Mouse (Mus musculus): ENCODE data around the gene Nfib. TPM values are rescaled to one million over a fixed set of nuclear protein-coding genes. Genes with fewer than 3 reads are reported as not detected.

Gene Nfib
- polyA plus RNA-seq, 1 experiment from 2014 or later, result 31.8 TPM

- H3K9ac ChIP-seq (ENCODE audit: low read length), result no peak overlapping the region
- no peaks in the 10 kb centered on the region for H3K36me3 ChIP-seq (ENCODE audit: control insufficient read depth, insufficient read depth, low read length)
- no peak overlapping the region for H3K4me3 ChIP-seq (ENCODE audit: low read depth, low read length)
- ATAC-seq (ENCODE audit: insufficient number of reproducible peaks, low FRiP score, low TSS enrichment, low read depth), result no peak
- no peak overlapping the region for H3K4me2 ChIP-seq (ENCODE audit: low read depth, severe bottlenecking)
- peaks cover 5% of the 10 kb centered on the region; the same call in 1 of the 2 replicates for H3K4me1 ChIP-seq (ENCODE audit: control insufficient read depth, insufficient read depth, low read length)
- no peaks in the 10 kb centered on the region for H3K27me3 ChIP-seq (ENCODE audit: control insufficient read depth, insufficient read depth, low read length)
- 91% methylated on average over 4 of the region's 4 CpGs for WGBS
- no peaks in the 10 kb centered on the region for H3K9me3 ChIP-seq (ENCODE audit: control insufficient read depth, low read length)
- DNase-seq (ENCODE audit: low spot score), result no peak
- H3K27ac ChIP-seq (replicated peaks; ENCODE audit: low read depth, low read length), result no peak overlapping the region
These were observed 250.6 kb downstream of the Nfib start for GRCm38 (mm10) chr4:82454989-82455388.

- H3K4me1 ChIP-seq (ENCODE audit: control insufficient read depth, insufficient read depth, low read length), result peaks cover 5% of the 10 kb centered on the region; the same call in 1 of the 2 replicates
- DNase-seq (ENCODE audit: low spot score) (no peak), ATAC-seq (ENCODE audit: insufficient number of reproducible peaks, low FRiP score, low TSS enrichment, low read depth) (no peak)
- no peak overlapping the region for H3K4me3 ChIP-seq (ENCODE audit: low read depth, low read length)
- no peak overlapping the region for H3K27ac ChIP-seq (replicated peaks; ENCODE audit: low read depth, low read length)
- no peak overlapping the region for H3K9ac ChIP-seq (ENCODE audit: low read length)
- no peaks in the 10 kb centered on the region for H3K9me3 ChIP-seq (ENCODE audit: control insufficient read depth, low read length)
- no peaks in the 10 kb centered on the region for H3K27me3 ChIP-seq (ENCODE audit: control insufficient read depth, insufficient read depth, low read length)
- no peak overlapping the region for H3K4me2 ChIP-seq (ENCODE audit: low read depth, severe bottlenecking)
- no peaks in the 10 kb centered on the region for H3K36me3 ChIP-seq (ENCODE audit: control insufficient read depth, insufficient read depth, low read length)
These were observed 252.2 kb downstream of the Nfib start for GRCm38 (mm10) chr4:82453341-82453740.

DNA sequence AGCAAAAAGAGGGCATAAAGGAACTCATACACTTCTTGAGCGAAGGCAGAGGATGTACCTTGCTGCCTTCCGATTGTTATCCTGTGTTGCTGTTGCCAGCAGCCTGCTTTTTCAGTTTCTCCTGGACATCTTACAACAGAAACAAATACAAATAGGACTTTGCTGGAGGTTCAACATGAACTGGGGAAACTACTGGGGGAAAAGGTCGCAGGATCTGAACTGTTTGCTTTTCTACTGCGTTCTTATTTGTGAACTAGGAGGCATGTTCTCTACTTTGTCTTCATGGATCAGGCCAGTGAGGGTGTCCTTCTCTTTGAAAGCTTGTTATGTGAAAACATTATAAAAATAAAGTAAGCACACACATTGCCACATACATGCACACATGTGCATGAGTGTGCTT, 252.6 kb downstream of the Nfib start:
- Histone ChIP-seq H3K27ac (replicated peaks; ENCODE audit: low read depth, low read length) (no peak overlapping the region), H3K27me3 (ENCODE audit: control insufficient read depth, insufficient read depth, low read length) (no peaks in the 10 kb centered on the region), H3K4me1 (ENCODE audit: control insufficient read depth, insufficient read depth, low read length) (peaks cover 5% of the 10 kb centered on the region; the same call in 1 of the 2 replicates), H3K4me3 (ENCODE audit: low read depth, low read length) (no peak overlapping the region), H3K9me3 (ENCODE audit: control insufficient read depth, low read length) (no peaks in the 10 kb centered on the region), H3K4me2 (ENCODE audit: low read depth, severe bottlenecking) (no peak overlapping the region), H3K9ac (ENCODE audit: low read length) (no peak overlapping the region), H3K36me3 (ENCODE audit: control insufficient read depth, insufficient read depth, low read length) (no peaks in the 10 kb centered on the region)
- ATAC-seq (ENCODE audit: insufficient number of reproducible peaks, low FRiP score, low TSS enrichment, low read depth), result no peak
- no peak for DNase-seq (ENCODE audit: low spot score)
- 88% methylated on average over 4 of the region's 4 CpGs for WGBS

- Histone ChIP-seq H3K4me1 (ENCODE audit: control insufficient read depth, insufficient read depth, low read length) (peaks cover 4% of the 10 kb centered on the region; the same call in 1 of the 2 replicates), H3K9ac (ENCODE audit: low read length) (no peak overlapping the region), H3K9me3 (ENCODE audit: control insufficient read depth, low read length) (no peaks in the 10 kb centered on the region), H3K36me3 (ENCODE audit: control insufficient read depth, insufficient read depth, low read length) (no peaks in the 10 kb centered on the region), H3K27me3 (ENCODE audit: control insufficient read depth, insufficient read depth, low read length) (no peaks in the 10 kb centered on the region), H3K4me3 (ENCODE audit: low read depth, low read length) (no peak overlapping the region), H3K27ac (replicated peaks; ENCODE audit: low read depth, low read length) (no peak overlapping the region), H3K4me2 (ENCODE audit: low read depth, severe bottlenecking) (no peak overlapping the region)
- DNase-seq (ENCODE audit: low spot score) (no peak), ATAC-seq (ENCODE audit: insufficient number of reproducible peaks, low FRiP score, low TSS enrichment, low read depth) (no peak)
- WGBS, result 27% methylated on average over 8 of the region's 8 CpGs
These were observed 258.4 kb downstream of the Nfib start for GRCm38 (mm10) chr4:82447061-82447671.

DNA sequence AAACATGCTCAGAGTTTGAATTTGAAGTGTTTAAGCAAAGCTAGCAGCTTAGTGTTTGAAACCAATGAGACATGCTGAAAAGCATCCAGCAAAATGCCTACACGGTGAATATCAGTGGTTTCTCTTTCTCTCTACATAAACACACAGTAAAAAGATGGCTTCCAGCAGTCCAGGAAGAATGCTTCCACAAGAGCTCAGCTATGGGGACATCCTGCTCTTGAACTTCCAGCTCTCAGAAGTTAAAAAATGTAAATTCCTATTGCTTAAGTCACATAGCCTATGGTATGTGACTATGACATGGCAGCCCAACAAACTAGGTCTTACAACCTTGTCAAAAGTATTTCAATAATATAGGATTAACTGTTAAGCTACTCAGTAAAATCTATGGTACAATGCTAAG, 261.5 kb downstream of the Nfib start:
- Histone ChIP-seq H3K4me1 (ENCODE audit: control insufficient read depth, insufficient read depth, low read length) (peaks cover 4% of the 10 kb centered on the region; the same call in 1 of the 2 replicates), H3K9me3 (ENCODE audit: control insufficient read depth, low read length) (no peaks in the 10 kb centered on the region), H3K36me3 (ENCODE audit: control insufficient read depth, insufficient read depth, low read length) (no peaks in the 10 kb centered on the region), H3K27ac (replicated peaks; ENCODE audit: low read depth, low read length) (no peak overlapping the region), H3K9ac (ENCODE audit: low read length) (no peak overlapping the region), H3K4me2 (ENCODE audit: low read depth, severe bottlenecking) (no peak overlapping the region), H3K27me3 (ENCODE audit: control insufficient read depth, insufficient read depth, low read length) (no peaks in the 10 kb centered on the region), H3K4me3 (ENCODE audit: low read depth, low read length) (no peak overlapping the region)
- WGBS, result 90% methylated on average over 1 of the region's 1 CpGs
- DNase-seq (ENCODE audit: low spot score) (no peak), ATAC-seq (ENCODE audit: insufficient number of reproducible peaks, low FRiP score, low TSS enrichment, low read depth) (no peak)

GRCm38 (mm10) chr4:82443441-82443840, 262.1 kb downstream of the Nfib start:
- Histone ChIP-seq H3K9ac (ENCODE audit: low read length) (no peak overlapping the region), H3K4me3 (ENCODE audit: low read depth, low read length) (no peak overlapping the region), H3K36me3 (ENCODE audit: control insufficient read depth, insufficient read depth, low read length) (no peaks in the 10 kb centered on the region), H3K9me3 (ENCODE audit: control insufficient read depth, low read length) (no peaks in the 10 kb centered on the region), H3K27ac (replicated peaks; ENCODE audit: low read depth, low read length) (no peak overlapping the region), H3K27me3 (ENCODE audit: control insufficient read depth, insufficient read depth, low read length) (no peaks in the 10 kb centered on the region), H3K4me2 (ENCODE audit: low read depth, severe bottlenecking) (no peak overlapping the region), H3K4me1 (ENCODE audit: control insufficient read depth, insufficient read depth, low read length) (peaks cover 4% of the 10 kb centered on the region; the same call in 1 of the 2 replicates)
- ATAC-seq (ENCODE audit: insufficient number of reproducible peaks, low FRiP score, low TSS enrichment, low read depth) (no peak), DNase-seq (ENCODE audit: low spot score) (no peak)
- WGBS, result 90% methylated on average over 5 of the region's 5 CpGs

DNA sequence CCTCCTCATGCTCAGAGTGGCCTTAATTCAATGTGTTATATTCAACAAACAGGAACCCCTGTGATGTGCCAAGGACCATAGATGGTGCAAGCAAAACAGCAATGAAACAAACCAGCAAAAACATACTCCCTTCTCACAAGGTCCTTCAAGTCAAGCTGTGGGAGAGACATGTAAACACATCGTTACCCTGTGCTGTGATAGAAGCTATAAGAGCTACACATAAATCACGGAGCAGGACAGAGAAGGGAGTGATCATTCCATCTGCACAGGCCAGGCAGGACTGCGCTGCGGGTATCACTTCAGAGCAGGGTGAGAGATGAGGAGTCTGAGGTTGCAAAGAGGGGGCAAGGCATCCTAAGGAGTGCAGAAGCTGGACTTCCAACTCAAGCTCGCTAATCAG, 262.5 kb downstream of the Nfib start:
- Histone ChIP-seq H3K4me2 (ENCODE audit: low read depth, severe bottlenecking) (no peak overlapping the region), H3K9me3 (ENCODE audit: control insufficient read depth, low read length) (no peaks in the 10 kb centered on the region), H3K36me3 (ENCODE audit: control insufficient read depth, insufficient read depth, low read length) (no peaks in the 10 kb centered on the region), H3K4me1 (ENCODE audit: control insufficient read depth, insufficient read depth, low read length) (peaks cover 4% of the 10 kb centered on the region; the same call in 1 of the 2 replicates), H3K4me3 (ENCODE audit: low read depth, low read length) (no peak overlapping the region), H3K27me3 (ENCODE audit: control insufficient read depth, insufficient read depth, low read length) (no peaks in the 10 kb centered on the region), H3K9ac (ENCODE audit: low read length) (no peak overlapping the region), H3K27ac (replicated peaks; ENCODE audit: low read depth, low read length) (no peak overlapping the region)
- no peak for DNase-seq (ENCODE audit: low spot score)
- 67% methylated on average over 5 of the region's 5 CpGs for WGBS
- ATAC-seq (ENCODE audit: insufficient number of reproducible peaks, low FRiP score, low TSS enrichment, low read depth), result no peak

DNA sequence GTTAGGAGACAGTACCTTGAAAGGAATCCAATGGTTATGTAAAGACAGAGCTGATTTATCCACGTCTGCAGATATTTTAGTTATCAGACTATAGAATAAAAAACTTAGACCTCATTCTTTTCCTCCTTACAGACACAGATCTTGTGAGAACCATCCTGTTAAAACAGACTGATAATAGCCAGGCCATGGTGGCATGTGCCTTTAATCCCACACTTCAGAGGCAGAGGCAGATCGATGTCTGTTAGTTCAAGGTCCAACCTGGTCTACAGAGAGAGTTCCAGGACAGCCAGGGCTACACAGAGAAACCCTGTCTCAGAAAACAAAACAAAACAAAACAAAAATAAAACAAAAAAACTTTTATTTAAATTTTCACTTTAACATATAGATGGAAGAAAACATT, 264.9 kb downstream of the Nfib start:
- 85% methylated on average over 2 of the region's 2 CpGs for WGBS
- ATAC-seq (ENCODE audit: insufficient number of reproducible peaks, low FRiP score, low TSS enrichment, low read depth) (no peak), DNase-seq (ENCODE audit: low spot score) (no peak)
- H3K27ac ChIP-seq (replicated peaks; ENCODE audit: low read depth, low read length), result no peak overlapping the region
- H3K36me3 ChIP-seq (ENCODE audit: control insufficient read depth, insufficient read depth, low read length), result no peaks in the 10 kb centered on the region
- H3K9me3 ChIP-seq (ENCODE audit: control insufficient read depth, low read length), result no peaks in the 10 kb centered on the region
- no peaks in the 10 kb centered on the region for H3K27me3 ChIP-seq (ENCODE audit: control insufficient read depth, insufficient read depth, low read length)
- no peak overlapping the region for H3K9ac ChIP-seq (ENCODE audit: low read length)
- H3K4me2 ChIP-seq (ENCODE audit: low read depth, severe bottlenecking), result no peak overlapping the region
- no peak overlapping the region for H3K4me3 ChIP-seq (ENCODE audit: low read depth, low read length)
- H3K4me1 ChIP-seq (ENCODE audit: control insufficient read depth, insufficient read depth, low read length), result no peaks in the 10 kb centered on the region

DNA sequence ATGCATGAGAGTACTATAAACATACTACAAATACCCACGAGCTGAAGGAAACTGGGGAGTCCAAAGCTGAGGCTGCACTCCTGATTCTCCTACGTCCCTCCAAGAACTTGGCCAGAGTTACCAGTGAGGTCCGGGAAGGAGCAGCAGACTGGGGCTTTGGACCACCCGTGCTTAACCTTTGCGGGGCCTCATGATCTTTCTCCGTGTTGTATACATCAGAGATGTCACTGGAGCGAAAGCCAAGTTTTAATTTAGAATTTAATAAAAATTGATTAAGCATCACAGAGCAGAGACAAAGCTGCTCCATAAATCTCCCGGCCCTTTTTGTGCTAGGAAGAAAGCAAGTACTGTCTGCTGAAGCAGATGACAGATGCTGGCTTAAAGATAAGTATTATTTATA, 265.7 kb downstream of the Nfib start:
- ATAC-seq (ENCODE audit: insufficient number of reproducible peaks, low FRiP score, low TSS enrichment, low read depth) (no peak), DNase-seq (ENCODE audit: low spot score) (no peak)
- Histone ChIP-seq H3K4me2 (ENCODE audit: low read depth, severe bottlenecking) (no peak overlapping the region), H3K9me3 (ENCODE audit: control insufficient read depth, low read length) (no peaks in the 10 kb centered on the region), H3K9ac (ENCODE audit: low read length) (no peak overlapping the region), H3K4me3 (ENCODE audit: low read depth, low read length) (no peak overlapping the region), H3K27ac (replicated peaks; ENCODE audit: low read depth, low read length) (no peak overlapping the region), H3K27me3 (ENCODE audit: control insufficient read depth, insufficient read depth, low read length) (no peaks in the 10 kb centered on the region), H3K36me3 (ENCODE audit: control insufficient read depth, insufficient read depth, low read length) (no peaks in the 10 kb centered on the region), H3K4me1 (ENCODE audit: control insufficient read depth, insufficient read depth, low read length) (no peaks in the 10 kb centered on the region)
- 80% methylated on average over 8 of the region's 8 CpGs for WGBS

Measured in limb, embryonic 11.5 days (tissue).